Mouse (Mus musculus): ENCODE measurements at regions not wholly inside any gene's neighbourhood (a gene's known extent, or its start where the extent isn't known, plus 50 kb on each side); places are given as distances from the start of the nearest gene placed in this dataset.

GRCm38 (mm10) chr3:81535448-81536205 lies 396.8 kb upstream of the Ctso start:
- TF ChIP-seq CTCF (conservative IDR thresholded peaks at IDR 0.05; ENCODE audit: low read length): no peak
- TF ChIP-seq POU5F1 (IDR thresholded peaks at IDR 0.05; ENCODE audit: borderline replicate concordance, low read length): no peak

Measured in E14TG2a.4 (cell line).